Mouse (Mus musculus) activated CD4-positive, CD25-positive, alpha-beta regulatory T cell (primary cell): Measurements from ENCODE around the gene Uba2. TPM values are rescaled to one million over a fixed set of nuclear protein-coding genes. Genes with fewer than 3 reads are reported as not detected.

ENCODE experiments used
- polyA plus RNA-seq, 2 experiments: library from polyadenylated mRNA; unstranded; fragments of 100-300 nt; shearing (Covaris generic); gene quantifications; one replicate each; pipeline ENCODE4 v1.2.1; 2017

Uba2 gene
- polyA plus RNA-seq, result 100 to 1,000 TPM; 132 to 139 TPM

DNA sequence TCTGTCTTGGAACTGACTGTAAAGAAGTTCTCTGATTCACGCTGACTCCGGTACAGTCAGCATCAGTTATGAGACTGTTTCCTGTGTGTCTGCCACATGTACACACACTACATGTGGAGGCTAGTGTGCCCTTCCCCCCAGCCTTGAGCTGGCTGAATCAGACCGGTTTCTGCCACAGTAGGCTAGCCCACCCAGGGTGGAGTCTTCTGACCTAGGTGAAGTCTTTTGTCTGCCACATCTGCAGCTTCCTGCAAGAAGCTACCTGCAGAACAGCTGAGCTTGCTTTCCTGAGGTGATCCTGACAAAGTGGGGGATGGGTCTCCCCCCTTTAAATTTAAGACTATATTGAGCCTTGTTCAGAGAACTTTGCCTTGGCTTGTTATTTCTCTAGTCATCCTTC is at the start of gene Uba2:
Gene Uba2, minus strand, starts transcription at position 146 of the 400 bp plus-strand sequence.

DNA sequence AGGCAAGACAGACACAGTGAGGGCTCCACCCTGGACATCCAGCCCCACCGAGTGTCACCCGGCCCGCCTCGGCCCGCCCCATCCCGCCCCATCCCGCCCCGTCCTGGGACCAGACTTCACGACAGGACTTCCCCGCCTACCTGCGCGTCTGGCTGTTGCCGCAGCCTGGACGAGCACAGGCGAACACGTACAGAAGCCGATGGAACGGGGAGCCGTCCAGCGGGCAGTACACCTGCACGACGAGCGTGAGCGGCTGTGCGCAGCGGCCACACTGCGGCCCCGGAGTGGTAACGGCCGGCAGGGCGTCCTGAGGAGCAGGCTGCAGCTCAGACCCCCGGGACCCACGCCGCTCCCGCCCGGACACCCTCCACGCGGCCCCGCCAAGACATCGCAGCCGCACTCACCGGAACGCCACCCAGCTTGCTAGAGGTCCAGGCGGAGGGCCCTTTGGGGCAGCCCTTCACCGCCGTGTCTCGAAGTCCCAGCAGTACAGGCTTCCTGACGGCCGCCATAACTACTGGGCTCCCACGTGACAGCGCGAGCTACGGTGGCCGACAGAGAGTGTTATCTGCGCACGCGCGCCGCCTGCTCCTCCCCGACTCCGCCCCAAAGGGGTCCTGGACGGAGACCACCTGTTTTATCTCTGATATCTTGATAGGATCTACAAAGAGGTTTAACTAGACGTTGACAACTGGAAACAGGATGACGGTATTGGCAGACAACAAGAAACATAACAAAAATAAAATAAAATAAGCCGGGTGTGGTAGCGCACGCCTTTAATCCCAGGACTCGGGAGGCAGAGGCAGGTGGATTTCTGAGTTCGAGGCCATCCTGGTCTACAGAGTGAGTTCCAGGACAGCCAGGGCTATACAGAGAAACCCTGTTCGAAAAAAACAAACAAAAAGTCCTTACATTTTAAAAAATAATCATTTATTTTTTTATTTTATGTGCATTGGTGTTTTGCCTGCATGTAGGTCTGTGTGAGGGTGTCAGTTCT is 27.0 kb upstream of the Uba2 start, which contains the start of gene Pdcd2l:
Gene Pdcd2l, minus strand, starts transcription at position 530 of the 997 bp plus-strand sequence.

GRCm38 (mm10) chr7:34133117-34133762 is 36.2 kb downstream of the Uba2 start, which contains the start of gene Wtip:
TSS of gene Wtip (minus strand) at chr7:34133268.

GRCm38 (mm10) chr7:34094911-34095481 is 74.4 kb downstream of the Uba2 start, which contains the start of gene Scgb1b30:
TSS of gene Scgb1b30 (plus strand) at chr7:34095431.

Other genes starting within 250 kb of the Uba2 start
- not detected for gene Scgb2b26, start 224.6 kb downstream of the Uba2 start, polyA plus RNA-seq
- not detected for gene Scgb2b27, start 155.7 kb downstream of the Uba2 start, polyA plus RNA-seq
- not detected for gene Scgb1b27, start 148.1 kb downstream of the Uba2 start, polyA plus RNA-seq
- not detected for gene Scgb1b30, start 74.2 kb downstream of the Uba2 start, polyA plus RNA-seq
- gene Wtip, start 36.3 kb downstream of the Uba2 start, polyA plus RNA-seq, result under 1 TPM in 1 of 2 experiments, not detected in 1; 0.55 TPM
- 10 to 100 TPM; 39.3 to 50.2 TPM for gene Pdcd2l, start 27.1 kb upstream of the Uba2 start, polyA plus RNA-seq
- gene Gpi1, start 60.7 kb upstream of the Uba2 start, polyA plus RNA-seq, result 100 to 1,000 TPM; 289 to 354 TPM
- gene Gm6096, start 81.4 kb upstream of the Uba2 start, polyA plus RNA-seq, result under 1 TPM in 1 of 2 experiments, not detected in 1; 0.57 TPM
- gene 4931406P16Rik, start 144.0 kb upstream of the Uba2 start, polyA plus RNA-seq, result 10 to 100 TPM; 19.1 to 19.5 TPM
- 100 to 1,000 TPM; 204 to 212 TPM for gene Lsm14a, start 223.7 kb upstream of the Uba2 start, polyA plus RNA-seq